Mouse (Mus musculus) Patski (cell line): ENCODE measurements at regions not wholly inside any gene's neighbourhood (a gene's known extent, or its start where the extent isn't known, plus 50 kb on each side); places are given as distances from the start of the nearest gene placed in this dataset.
"Not testable (repeated sequence)": the region's sequence is repeated elsewhere in the genome, so short reads cannot be mapped to it uniquely, and the experiment has no call there.

ENCODE experiments used
- ATAC-seq: fragments of 100-300 bp; one replicate; pipeline ENCODE4 v1.8.0; 2021
- CTCF ChIA-PET: fragments of 350-600 bp; sonication (Branson Sonifier 250); formaldehyde crosslinking; loops from one replicate; lab custom pipeline; 2022; ENCODE audit warnings: inconsistent platforms; lab: Charles Lee
- POLR2A ChIA-PET: fragments of 350-600 bp; sonication (Branson Sonifier 250); formaldehyde crosslinking; loops from one replicate; lab custom pipeline; 2022; ENCODE audit warnings: antibody characterized with exemption, inconsistent platforms; lab: Charles Lee
- DNase-seq: peaks from one replicate; pipeline ENCODE4 v3.0.0-alpha.2; 2011; ENCODE audit warnings: low read depth, low spot score
- H3K27me3 ChIP-seq: fragments of 371-371 bp; one replicate; pipeline ENCODE4 v1.5.1; 2021
- CTCF ChIP-seq: fragments of 100-300 bp; IDR thresholded peaks from one replicate; pipeline ENCODE4 v1.5.1; 2021
- in situ Hi-C: fragments of 300-500 bp; cut with MboI; formaldehyde crosslinking; loops from 3 replicates; pipeline ENCODE4 v1.11.1; 2018; ENCODE audit warnings: low pct_unique_long_range_greater_than_20kb, mixed read lengths

DNA sequence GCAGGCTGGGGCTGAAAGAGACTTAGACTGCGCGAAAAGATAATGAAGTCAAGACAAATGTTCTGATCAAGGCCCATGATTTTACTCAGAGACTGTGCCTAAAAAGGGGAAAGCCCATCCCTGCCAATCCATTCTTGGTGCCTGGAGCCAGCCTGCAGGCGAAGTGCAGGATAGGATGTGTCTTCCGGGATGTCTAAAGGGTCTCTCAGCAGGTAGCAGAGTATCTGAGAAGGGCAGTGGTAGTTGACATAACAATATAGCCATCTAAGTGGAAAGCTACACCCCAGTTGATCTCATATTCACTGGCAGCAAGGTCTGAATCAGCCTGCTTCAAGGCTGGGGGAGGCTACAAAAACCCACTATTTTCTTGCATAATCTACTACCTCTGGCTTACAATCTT lies 282.9 kb downstream of the Arl6ip6 start:
- TF ChIP-seq CTCF = no peak
- CTCF ChIA-PET = no interaction called here
- POLR2A ChIA-PET = no interaction called here
- ATAC-seq = no peak
- in situ Hi-C loops = no loop called here
- H3K27me3 ChIP-seq = no peaks in the 10 kb centered on the region
- no peak for DNase-seq

- ATAC-seq, DNase-seq, H3K27me3 ChIP-seq, POLR2A ChIA-PET, CTCF ChIA-PET, in situ Hi-C loops: not testable (repeated sequence)
Observed at GRCm38 (mm10) chr2:53479051-53479450, 287.5 kb downstream of the Arl6ip6 start.

GRCm38 (mm10) chr2:53488301-53488700 lies 296.8 kb downstream of the Arl6ip6 start:
- no peak for TF ChIP-seq CTCF
- ChIA-PET CTCF (no interaction called here), POLR2A (no interaction called here)
- H3K27me3 ChIP-seq = no peaks in the 10 kb centered on the region
- no peak for ATAC-seq
- no peak for DNase-seq
- in situ Hi-C loops = no loop called here

DNA sequence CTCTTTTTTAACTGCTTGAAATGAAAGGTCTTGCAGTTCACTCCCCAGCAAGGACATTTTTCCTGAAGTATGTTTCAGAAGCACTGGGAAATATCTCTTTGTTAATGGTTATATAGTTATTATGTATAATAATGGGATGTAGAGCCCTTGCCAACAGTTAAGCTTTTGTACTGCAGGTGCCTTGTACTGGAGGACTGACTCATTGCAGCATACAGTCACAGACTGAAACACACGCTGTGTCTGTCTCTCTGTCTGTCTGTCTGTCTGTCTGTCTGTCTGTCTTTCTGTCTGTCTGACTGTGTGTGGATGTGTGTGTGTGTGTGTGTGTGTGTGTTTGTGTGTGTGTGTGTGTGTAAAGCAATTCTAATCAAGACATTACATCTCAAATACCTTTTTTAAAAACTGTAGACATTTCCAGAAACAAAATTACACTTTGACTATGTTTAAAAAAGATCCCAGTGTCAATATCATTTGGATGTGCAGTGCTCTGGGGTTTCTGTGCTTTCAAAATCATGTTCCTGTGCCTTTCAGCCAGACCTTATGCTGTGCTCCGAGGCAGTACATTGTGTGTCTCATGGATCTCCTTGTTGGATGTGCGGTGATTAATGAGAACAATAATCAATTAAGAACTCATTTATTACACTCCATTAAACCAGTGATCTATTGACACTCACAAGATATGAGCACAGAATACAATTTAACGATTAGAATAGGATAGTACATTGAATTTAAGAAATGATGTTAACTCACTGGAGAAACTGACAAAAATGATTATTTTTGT lies 299.5 kb downstream of the Arl6ip6 start:
- DNase-seq (no peak), ATAC-seq (no peak)
- in situ Hi-C loops = no loop called here
- H3K27me3 ChIP-seq = no peaks in the 10 kb centered on the region
- ChIA-PET POLR2A (no interaction called here), CTCF (interaction anchor here (1.0 kb wide), 1 partner anchor 21 kb away, joined by 3 read pairs; no protein-coding TSS in a partner anchor)
- TF ChIP-seq CTCF = no peak

GRCm38 (mm10) chr2:53492788-53493187 lies 301.3 kb downstream of the Arl6ip6 start:
- H3K27me3 ChIP-seq = no peaks in the 10 kb centered on the region
- CTCF ChIA-PET = interaction anchor here (1.1 kb wide), 1 partner anchor 9 kb away, joined by 3 read pairs; no protein-coding TSS in a partner anchor
- TF ChIP-seq CTCF = no peak
- ATAC-seq (no peak), DNase-seq (no peak)
- in situ Hi-C loops = no loop called here
- POLR2A ChIA-PET = no interaction called here

GRCm38 (mm10) chr2:53501657-53502274 lies 310.2 kb downstream of the Arl6ip6 start:
- ATAC-seq = no peak
- DNase-seq = no peak
- in situ Hi-C loops = no loop called here

GRCm38 (mm10) chr2:53502275-53502667 lies 310.7 kb downstream of the Arl6ip6 start:
- no peak for DNase-seq
- in situ Hi-C loops = no loop called here
- POLR2A ChIA-PET = no interaction called here
- TF ChIP-seq CTCF = no peak
- ATAC-seq = no peak
- H3K27me3 ChIP-seq = no peaks in the 10 kb centered on the region
- CTCF ChIA-PET = interaction anchor here (0.6 to 1.3 kb wide), 2 partner anchors 9 to 12 kb away, joined by 3 to 4 read pairs; no protein-coding TSS in a partner anchor

More at GRCm38 (mm10) chr2:53501657-53502274, 310.2 kb downstream of the Arl6ip6 start:
- ChIA-PET POLR2A (no interaction called here), CTCF (interaction anchor here (0.6 to 1.3 kb wide), 2 partner anchors 10 to 12 kb away, joined by 3 to 4 read pairs; no protein-coding TSS in a partner anchor)
- H3K27me3 ChIP-seq = no peaks in the 10 kb centered on the region
- TF ChIP-seq CTCF = no peak

GRCm38 (mm10) chr2:53542097-53542496 lies 350.6 kb downstream of the Arl6ip6 start:
- ChIA-PET CTCF (no interaction called here), POLR2A (no interaction called here)
- no peak for TF ChIP-seq CTCF
- ATAC-seq (no peak), DNase-seq (no peak)
- in situ Hi-C loops = no loop called here
- H3K27me3 ChIP-seq = no peaks in the 10 kb centered on the region

GRCm38 (mm10) chr2:53574007-53574406 lies 382.5 kb downstream of the Arl6ip6 start:
- DNase-seq (no peak), ATAC-seq (no peak)
- peaks cover 11% of the 10 kb centered on the region for H3K27me3 ChIP-seq
- POLR2A ChIA-PET = no interaction called here
- no peak for TF ChIP-seq CTCF
- CTCF ChIA-PET = no interaction called here
- in situ Hi-C loops = no loop called here

DNA sequence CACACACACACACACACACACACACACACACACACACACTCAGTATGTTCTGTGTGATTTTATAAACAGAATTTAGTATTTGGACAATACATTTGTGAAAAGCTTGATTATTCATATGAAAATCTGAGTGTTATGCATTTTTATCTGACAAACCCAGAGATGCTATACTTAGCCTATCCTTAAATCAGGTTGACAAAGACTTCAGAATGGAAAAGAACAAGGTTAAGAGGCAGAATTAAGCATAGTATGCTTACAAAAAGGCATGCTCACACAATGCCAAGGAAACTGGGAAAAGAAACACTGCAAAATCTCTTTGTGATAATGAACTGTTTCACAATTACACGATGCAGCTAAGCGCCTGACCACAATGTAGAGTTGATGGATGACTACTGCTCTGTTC lies 414.3 kb downstream of the Arl6ip6 start:
- no peak for ATAC-seq
- no peaks in the 10 kb centered on the region for H3K27me3 ChIP-seq
- in situ Hi-C loops = no loop called here
- ChIA-PET CTCF (interaction anchor here (1.7 kb wide), 1 partner anchor 9 kb away, joined by 4 read pairs; no protein-coding TSS in a partner anchor), POLR2A (no interaction called here)
- TF ChIP-seq CTCF = no peak
- DNase-seq = no peak

DNA sequence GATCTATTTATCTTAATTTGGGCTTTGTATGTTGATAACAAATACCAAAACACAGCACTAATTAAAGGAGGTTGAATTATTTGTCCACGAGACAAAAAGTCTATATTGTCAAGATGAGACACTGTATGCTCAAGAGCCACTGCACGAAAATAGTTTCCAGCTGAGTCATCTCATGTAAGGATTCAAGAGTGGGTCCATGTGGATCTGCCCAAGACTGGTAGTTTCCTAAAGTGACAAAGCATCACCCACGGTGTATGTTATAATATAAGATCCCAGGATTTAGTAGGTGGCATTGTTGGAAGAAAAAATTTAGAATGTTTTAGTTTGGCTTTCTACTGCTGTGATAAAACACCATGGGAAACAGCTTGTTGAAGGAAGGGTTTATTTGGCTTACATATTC lies 428.2 kb downstream of the Arl6ip6 start:
- DNase-seq = no peak
- in situ Hi-C loops = no loop called here
- ATAC-seq = no peak
- ChIA-PET POLR2A (no interaction called here), CTCF (no interaction called here)
- no peak for TF ChIP-seq CTCF
- no peaks in the 10 kb centered on the region for H3K27me3 ChIP-seq

DNA sequence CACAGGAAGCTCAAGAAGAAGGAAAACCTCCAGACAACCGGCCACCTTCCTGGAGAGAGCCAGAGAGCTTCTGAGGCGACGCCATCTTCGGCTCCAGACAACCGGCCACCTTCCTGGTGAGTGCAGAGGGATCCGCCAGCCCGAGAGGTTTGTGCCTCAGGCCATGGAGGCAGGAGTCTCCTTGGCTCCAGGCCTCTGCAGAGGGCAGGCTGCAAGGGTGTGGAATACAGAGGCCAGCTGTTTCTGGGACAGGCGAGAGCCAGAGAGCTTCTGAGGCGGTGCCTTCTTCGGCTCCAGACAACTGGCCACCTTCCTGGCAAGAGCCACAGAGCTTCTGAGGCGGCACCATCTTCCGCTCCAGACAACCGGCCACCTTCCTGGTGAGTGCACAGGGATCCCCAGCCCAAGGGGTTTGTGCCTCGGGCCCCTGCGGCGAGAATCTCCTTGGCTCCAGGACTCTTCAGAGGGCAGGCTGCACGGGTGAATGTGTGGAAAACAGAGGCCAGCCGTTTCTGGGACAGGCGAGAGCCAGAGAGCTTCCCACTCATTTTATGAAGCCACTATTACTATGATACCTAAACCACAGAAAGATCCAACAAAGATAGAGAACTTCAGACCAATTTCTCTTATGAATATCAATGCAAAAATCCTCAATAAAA lies 441.4 kb downstream of the Arl6ip6 start:
- ATAC-seq, in situ Hi-C loops, H3K27me3 ChIP-seq, POLR2A ChIA-PET, CTCF ChIA-PET, DNase-seq: not testable (repeated sequence)
